Mouse (Mus musculus) frontal cortex, adult (tissue): ENCODE results near the gene Sost.

Experiments used
- ATAC-seq: cut with Nextera tagmentation; 2 replicates; pipeline ENCODE4 v1.9.2; 2017; ENCODE audit warnings: mild to moderate bottlenecking, moderate library complexity, mixed read lengths; ENCODE audit not compliant: low TSS enrichment

Sost gene

DNA sequence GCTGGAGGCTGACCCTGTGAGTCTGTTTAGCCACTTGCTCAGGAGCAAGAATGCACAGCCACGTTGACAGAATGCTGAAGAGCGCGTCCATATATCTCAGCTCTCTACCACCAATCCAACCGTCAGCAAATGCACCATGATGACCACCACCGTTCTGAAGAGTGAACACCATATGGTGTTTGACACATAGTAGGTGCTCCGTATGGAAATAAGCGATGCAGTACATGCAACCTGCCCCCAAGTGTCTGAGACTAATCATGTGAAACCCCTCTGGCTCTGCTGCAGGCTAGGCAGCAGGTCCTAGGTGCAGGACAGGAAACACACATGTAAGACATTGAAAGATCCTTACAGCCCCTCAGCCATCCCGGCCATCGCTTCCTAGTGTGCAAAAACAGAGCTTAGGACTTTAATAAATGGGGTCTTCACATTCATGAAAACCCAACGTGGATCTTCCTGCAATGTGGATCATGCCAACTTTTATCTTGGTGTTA, 16.7 kb upstream of the Sost start:
- ATAC-seq = no peak

DNA sequence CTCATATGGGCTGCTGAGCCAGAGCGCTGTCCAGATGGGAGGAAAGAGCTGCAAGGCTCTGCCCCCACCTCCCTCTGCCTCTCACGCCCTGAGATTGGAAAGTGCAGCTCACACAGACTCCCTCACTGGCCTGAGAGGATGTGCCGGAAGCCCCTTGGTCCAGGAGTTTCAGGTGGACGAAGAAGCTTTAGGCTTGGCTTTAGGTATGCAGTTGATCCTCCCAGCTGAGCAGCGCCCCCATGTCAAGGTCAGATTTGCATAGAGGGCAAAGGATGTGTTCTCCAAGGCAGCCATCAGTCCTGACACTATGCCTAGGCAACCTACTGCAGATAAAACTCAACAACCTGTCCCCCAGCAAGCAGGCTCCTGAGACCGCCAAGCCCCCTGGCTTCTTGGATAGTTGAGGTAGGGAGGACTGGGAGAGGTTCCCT, 16.2 kb upstream of the Sost start:
- ATAC-seq = 0 out of 2 replicates have a peak, but pooled peaks have one; percentile 21

DNA sequence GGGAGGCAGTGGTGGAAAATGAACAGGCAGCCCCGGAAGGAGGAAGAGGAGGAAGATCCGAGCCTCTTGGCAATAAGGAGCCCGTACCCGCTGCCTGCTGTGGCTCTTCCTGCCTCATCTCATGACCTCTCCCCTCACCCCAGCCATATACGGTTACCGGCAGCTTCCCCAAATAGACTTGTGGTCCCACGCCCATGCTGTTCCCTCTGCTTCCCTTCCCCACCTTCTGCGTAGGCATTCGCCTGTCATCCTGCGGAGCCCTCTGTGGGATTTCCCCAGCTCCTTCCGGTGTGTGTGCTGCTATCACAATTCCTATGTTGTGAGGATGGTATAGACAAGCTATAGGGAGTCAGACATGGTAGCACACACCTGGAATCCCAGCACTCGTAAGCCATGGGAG, 15.0 kb upstream of the Sost start:
- ATAC-seq = peak; percentile 22; the same call in 1 of the 2 replicates

DNA sequence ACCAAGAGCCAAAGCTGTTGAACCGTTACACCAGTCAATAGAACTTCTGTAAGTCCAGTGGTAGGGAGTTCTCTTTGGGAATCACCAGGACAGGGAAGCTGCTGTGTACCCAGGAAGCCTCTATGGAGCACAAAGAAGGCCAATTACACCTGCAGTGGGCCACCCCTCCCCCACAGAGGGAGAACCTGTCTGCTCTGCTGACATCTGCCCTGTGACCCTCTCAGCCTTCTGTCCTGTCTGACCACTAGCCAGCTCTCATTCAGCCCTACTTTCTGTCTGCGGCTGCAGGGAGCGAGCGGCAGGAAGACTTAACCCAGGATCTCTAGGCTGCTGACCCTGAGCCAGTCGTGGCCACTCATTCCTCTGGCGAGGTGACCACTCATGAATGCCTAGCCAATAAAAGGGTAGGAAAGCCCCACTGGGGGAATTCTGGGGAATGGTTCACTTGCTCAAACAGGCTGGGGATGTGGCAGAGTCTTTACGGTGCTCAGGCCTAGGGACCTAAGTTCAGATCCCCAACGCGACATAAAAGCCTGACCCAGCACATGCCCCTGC, 13.9 kb upstream of the Sost start:
- ATAC-seq = no peak

DNA sequence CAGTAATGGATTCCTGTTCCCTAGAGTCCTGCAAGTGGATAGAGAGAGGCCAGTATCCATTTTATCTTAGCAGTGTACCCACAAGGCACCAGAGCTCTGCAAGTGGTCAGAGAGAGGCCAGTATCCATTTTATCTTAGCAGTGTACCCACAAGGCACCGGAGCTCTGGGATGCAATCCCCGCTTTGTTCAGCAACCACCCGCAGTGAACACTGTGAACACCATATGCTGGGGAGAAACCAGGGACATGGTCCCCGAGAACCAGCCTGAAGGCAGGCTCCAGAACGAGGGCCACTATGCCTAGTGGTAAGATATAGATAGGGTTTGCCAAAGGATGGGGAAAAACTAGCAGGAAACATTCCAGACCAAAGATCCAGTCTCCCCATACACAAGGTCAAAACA, 12.3 kb upstream of the Sost start:
- ATAC-seq = no peak

DNA sequence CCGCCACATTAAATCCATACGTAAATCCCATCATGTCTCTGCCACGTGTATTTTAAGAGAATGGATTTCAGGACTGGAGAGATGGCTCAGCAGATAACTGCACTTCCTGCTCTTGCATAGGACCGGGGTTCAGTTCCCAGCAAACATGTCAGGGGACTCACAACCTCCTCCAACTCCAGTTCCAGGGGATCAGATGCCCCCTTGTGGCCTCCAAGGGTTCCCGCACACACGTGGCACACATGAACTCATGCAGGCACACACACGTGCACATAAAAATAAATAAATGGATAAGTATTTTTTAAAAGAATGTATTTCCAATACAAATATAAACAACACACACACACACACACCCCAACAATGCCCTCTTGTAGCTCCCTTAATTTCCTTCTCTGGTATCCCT, 10.1 kb upstream of the Sost start:
- ATAC-seq = no peak

DNA sequence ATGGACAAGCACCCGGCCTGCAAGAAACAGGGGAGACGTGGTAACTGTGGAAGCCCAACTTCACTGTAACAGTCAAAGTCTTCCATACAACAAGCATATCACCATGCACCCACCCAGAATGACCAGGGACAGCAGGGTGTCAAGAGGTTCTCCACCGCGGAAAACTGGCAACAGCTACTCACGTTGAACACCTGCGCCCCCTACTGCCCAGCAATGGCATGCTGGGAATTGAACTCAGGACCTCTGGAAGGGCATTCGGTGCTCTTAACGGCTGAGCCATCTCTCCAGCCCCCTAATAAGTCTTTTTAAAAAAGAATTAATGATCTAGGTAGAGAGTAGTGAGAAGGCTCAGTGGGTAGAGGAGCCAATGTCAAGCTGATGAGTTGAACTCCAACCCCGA, 8.1 kb upstream of the Sost start:
- ATAC-seq = no peak

DNA sequence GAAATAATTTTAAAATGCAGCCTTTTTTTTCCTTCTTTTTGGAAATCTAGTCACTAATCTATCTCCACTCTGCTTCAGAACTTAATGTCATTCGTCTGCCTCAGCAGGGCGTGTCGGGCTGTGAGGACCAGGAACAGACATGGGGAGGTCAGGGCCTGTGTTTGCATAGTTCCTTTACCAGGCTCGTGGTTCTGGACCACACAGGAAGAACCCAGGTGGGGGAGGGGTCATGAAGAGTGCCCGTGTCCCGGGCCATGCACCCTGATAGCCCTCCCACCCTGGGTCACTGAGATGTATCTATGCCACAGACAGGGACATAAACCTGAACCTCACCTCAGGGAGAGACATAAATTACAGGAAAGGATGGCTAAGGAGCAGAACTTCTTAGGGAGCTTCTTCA, 7.4 kb upstream of the Sost start:
- no peak for ATAC-seq

DNA sequence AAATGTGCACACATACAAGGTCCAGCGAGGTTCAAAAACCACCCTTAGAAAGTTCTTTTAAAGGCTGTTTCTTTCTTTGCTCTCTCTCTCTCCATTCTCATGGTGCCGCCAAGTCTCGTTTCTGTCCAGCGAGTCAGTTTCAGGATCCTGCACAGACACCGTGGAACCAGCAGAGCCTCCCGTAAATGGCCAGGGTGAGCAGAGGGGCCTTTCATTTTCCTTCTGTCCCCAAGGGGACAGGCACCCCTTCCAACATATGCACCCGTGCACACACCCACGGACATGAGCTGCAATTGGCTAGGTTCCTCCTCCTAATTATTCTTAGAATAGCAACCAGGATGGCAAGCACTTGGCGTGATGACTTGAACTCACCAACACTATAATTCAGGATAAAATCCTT, 6.7 kb upstream of the Sost start:
- ATAC-seq = no peak

DNA sequence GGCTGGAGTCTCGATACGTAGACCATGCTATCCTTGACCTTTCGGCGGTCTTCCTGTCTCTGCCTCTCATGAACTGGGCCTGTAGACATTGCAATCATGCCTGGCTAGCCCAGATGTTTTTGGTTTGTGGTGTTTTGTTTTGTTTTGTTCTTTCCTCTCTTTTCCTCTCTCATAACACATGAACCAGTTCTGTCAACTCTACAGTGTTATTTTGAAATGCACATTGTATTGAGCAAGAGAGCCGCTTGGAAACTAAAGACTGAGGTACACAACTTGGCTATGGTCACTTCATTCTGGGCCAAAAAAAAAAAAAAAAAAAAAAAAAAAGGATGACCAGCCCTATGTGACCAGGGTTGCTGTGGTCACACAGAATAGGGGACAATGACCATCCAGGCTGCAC, 5.8 kb upstream of the Sost start:
- ATAC-seq = no peak

DNA sequence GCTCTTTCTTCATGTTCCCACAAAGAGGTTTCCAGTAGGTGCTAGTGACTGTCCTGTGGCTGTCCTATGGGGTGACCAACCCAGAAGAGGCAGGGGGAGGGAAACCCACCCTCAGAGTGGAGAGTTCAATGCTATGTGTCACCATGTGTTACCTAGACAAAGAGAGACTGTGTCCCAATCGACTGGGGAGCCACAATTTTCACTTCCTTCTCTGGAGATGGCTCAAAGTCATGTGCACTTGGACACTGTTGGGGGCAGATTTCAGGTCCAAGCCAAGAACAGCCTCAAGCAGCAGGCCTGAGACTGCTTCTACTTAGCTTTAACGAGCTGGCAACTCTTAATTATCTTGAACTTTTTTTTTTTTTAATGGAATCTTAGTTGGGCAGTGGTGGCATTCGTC, 5.3 kb upstream of the Sost start:
- ATAC-seq = no peak

DNA sequence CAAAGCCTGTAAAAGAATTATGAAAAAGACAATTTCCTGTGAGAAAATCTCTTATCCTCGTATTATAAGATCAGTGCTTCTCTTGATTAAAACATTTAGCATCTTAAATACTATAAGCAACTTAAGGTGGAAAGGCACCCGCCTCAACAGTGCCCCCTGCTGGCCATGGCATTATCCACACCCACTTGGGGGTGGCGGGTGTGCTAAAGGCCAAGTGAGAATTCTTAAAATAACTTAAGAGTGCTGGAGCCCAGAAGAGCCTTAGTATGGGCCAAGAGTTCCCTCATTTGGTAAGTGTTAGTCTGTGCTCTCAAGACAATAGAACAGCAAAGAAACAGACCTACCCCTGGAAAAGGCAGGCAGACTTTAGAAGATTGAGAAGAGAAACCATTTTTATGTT, 4.6 kb upstream of the Sost start:
- ATAC-seq = no peak

DNA sequence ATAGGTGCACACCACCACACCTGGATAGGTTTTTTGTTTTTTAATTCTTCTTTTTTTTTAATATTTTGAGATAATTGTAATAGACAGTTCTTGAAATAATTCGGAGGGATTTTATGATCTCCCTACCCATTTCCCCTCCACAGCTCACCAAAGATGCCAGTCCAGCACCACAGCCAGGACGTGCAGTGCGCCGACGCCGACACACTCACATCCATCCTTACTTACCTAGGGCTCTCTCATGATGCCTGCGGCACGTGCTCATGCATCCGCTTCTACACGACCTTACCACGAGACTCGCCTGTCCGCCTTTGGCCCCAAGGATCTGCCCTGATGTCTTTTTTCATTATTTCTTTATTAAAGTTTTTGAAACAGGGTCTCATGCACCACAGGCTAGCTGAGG, 3.0 kb upstream of the Sost start:
- ATAC-seq = no peak

DNA sequence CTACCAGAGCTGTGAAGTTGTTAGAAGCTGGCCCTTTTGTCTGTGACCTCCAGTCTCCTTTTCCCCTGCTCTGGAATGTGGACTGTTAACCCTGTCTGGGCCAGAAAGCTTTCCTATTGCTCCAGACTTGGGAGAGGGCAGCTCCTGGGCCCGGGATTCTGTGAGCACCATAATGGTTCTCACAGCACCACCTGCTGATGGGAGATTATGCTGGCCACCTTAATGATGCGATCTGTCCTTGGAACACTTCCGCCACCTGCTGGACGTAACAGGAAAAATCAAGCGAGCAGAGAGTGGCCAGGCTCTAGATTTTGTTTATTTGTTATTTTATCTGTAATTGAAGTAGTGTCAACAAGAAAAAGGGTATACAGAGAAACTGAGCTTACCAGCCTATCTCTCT, 2.0 kb upstream of the Sost start:
- peak; percentile 70 for ATAC-seq

DNA sequence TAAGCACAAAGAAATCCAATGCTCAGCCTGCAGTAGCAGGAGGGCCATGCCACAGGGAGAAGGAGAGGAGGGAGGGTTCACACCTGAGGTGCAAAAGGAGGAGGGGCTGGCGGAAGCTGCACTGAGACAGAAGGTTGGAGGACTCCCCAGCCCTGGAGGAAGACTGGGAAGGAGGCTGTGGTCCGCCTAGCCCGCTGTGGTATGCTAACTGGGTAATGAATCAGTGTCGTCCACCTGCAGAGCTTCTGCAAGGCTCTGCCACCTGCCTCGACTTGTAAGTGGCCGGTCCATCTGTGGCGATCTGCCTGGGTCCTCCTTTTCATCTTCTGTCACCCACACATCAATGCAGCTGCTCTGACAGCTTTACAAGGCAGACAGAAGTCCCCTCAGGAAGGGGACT, 1.5 kb upstream of the Sost start:
- ATAC-seq = no peak

DNA sequence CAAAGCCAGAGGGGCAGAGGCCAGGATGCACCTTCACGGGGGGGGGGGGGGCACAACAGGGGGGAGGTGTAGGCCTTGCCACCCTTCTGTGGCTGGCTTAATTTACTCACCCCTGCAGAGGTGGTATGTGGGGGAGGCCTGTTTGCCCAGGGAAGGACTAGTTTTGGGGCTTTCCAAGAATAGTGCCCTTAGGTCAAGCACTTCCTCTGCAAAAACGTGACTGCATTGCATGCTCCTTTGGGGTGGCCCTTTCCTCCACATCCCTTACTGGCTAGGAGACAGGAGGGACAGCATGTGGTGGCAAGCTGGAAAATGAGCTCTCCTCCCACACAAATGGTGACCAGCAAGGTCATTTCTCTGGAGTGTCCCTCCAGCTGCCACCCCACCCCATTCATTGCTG, 1.3 kb downstream of the Sost start:
- no peak for ATAC-seq

DNA sequence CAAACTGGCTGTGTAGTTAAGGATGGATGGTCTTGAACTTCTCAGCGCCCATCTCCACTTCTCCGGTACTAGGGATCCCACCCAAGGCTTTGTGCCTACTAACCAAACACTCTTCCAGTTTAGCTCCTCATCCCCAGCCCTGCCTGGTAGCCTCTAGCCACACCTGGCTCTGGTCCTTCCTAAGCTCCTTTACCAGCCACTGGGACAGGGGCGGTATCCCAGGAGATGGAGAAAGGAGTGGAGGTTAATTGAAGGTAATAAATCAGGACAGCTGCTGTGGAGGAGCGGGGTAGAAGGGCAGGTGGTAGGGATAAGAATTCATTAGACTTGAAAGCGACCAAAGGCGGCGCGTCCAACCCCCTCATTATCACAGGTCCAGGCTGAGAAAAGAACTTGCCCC, 2.2 kb downstream of the Sost start:
- no peak for ATAC-seq

DNA sequence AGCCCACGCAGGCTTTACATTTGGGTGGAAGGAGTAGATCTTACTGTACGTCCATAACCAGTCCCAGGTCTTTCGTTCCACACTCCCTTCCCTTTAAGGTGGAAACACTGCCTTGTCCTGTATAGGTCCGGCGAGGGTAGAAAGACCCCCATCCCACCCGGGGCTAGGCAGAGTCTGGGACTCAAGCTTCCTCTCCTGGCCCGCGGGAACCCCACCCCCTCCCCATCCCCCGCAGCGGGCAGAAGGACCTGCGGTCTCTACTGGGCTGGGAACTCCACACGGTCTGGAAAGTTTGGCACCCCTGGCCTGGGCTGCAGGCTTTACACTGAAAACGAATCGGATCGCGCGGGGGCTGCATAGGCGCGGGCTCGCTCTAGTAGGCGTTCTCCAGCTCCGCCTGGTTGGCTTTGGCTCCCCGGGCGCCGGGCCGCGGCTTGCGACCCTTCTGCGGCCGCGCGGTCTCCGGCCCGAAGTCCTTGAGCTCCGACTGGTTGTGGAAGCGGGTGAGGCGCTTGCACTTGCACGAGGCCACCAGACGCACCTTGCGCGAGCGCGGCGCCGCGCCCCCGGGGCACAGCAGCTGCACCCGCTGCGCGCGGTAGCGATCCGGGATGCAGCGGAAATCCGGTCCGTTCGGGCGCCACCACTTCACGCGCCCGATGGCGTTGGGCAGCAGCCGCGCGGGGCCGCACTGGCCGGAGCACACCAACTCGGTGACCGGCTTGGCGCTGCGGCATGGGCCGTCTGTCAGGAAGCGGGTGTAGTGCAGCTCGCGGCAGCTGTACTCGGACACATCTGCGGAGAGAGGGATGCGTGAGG, 3.1 kb downstream of the Sost start:
- no peak for ATAC-seq

DNA sequence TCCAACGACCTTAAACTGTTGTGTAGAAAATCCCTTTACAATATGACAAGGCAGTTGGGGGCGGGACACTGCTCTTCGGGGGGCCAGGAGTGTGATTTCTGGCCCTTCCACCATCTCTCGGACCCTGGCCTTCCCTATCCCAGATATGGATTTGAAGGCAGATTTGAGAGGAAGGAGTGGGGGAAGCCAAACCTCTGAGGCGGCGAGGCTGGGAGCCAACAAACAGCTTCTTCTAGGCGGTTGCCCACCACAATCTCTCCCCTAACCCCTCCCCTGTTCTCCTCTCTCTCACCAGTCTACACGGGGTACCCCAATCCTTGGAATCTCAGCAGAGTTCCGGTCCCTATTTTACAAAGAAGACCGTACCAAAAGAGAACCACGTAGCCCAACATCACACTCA, 3.8 kb downstream of the Sost start:
- no peak for ATAC-seq

DNA sequence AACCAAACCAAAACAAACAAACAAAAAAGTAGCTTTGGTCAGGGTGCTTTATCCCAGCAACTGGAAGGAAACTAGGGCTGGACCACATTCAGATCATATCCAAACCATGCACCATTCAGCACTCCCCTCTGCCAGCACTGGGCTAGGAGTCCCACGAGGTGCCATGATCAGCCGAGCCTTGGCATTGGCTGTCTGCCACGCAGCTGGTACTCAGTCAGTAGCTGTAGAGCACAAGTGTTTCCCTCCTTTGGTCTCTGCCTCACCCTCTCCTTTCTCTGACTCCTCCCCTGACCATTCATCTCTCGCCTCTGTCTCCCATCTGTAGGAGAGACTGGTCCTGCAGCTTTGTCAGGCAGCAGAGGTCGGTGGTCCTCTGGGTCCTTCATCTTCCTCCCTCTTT, 9.3 kb downstream of the Sost start:
- ATAC-seq = no peak

DNA sequence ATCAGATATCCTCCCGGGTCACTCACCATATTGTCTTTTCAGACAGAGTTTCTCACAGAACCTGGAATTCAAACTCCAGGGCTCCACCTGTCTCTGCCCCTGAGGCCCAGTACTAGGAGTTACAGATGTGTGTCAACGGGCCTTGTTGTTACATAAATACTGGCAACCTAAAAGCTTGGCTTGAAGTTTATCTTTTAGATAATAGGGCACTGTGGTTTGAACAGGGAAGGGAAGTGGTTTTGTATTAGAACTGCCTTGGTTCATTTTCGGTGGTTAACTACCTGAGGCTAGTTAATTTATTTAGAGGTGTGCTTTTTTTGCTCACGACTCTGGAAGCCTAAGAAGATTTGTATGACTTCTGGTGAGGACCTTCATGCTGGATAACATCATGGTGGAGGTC, 13.4 kb downstream of the Sost start:
- ATAC-seq = no peak

DNA sequence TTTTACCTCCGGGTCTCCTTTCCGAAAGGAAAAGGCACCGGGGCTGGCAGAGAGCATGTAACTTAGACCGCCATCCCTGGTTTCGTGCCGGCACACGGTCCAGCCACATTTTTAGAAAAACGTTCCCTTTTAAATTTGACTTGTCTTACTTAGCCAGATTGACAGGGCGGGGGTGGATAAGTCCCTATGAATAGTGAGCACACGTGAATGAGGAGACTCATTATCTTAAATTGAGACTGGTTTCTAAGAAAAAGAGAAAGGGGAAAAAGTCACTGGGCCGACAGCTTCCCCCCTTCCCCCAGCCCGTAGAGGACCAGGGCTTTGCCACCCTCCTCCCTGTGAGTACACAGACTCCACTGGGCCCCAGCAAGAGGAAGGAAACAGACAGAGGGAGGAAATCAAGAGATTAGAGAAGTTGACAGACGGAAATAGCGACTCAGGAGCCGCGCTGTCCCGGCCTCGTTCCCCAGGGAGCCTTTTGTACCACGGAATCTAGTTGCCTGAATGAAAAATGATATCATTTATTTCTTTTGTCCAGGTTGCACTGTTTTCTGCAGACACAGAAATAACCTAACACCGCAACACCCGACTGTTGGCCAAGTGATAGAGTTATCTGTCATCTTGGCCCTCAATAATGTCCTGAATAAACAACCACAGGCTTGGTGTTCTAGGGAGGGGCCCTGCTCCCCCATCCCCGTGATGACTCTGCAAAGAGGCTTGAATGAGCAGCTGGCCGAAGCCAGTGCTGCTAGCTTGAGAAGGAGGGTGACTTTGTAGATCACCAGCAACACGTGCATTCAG, 14.1 kb downstream of the Sost start:
- no peak for ATAC-seq

DNA sequence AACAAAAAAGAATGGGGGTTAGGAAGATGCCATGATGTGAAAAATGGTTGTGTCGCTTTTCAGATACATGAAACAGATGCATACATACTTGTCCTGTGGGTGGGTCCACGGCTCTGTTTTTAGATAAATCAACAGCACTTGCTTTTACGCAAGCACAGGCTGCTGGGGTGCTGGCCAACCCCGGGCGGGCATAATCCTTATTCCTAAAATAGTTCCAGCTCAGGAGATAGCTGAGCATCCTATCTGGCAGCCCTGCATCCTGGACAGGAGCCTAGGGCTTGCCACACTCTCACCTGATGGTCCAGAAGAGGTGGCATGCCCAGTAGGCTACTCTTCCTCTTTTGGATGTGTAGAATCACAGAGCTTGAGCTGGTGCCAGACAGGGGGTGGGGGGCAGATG, 16.8 kb downstream of the Sost start:
- no peak for ATAC-seq
